Mouse (Mus musculus): ENCODE data around the gene Zfp715.
"Not testable (repeated sequence)": the region's sequence is repeated elsewhere in the genome, so short reads cannot be mapped to it uniquely, and the experiment has no call there.

Zfp715 gene

GRCm38 (mm10) chr7:43313013-43313428 is at the start of gene Zfp715:
Zfp715 (minus strand) TSS chr7:43313294.
- DNase-seq (ENCODE audit: inconsistent ontology term) = peak; percentile 89

- DNase-seq (ENCODE audit: inconsistent ontology term) = no peak
Measured at GRCm38 (mm10) chr7:43362021-43362420, 48.9 kb upstream of the Zfp715 start.

GRCm38 (mm10) chr7:43361442-43361841 is 48.3 kb upstream of the Zfp715 start:
- no peak for DNase-seq (ENCODE audit: inconsistent ontology term)

GRCm38 (mm10) chr7:43358556-43358955 is 45.5 kb upstream of the Zfp715 start:
- no peak for DNase-seq (ENCODE audit: inconsistent ontology term)

GRCm38 (mm10) chr7:43354893-43355835 is 42.1 kb upstream of the Zfp715 start:
- DNase-seq (ENCODE audit: inconsistent ontology term) = peak; percentile 40

GRCm38 (mm10) chr7:43353758-43354157 is 40.7 kb upstream of the Zfp715 start:
- DNase-seq (ENCODE audit: inconsistent ontology term) = no peak

GRCm38 (mm10) chr7:43353118-43353517 is 40.0 kb upstream of the Zfp715 start:
- no peak for DNase-seq (ENCODE audit: inconsistent ontology term)

- no peak for DNase-seq (ENCODE audit: inconsistent ontology term)
Measured at GRCm38 (mm10) chr7:43351154-43351553, 38.1 kb upstream of the Zfp715 start, which contains the start of gene Siglecf. Siglecf (plus strand) TSS chr7:43351341.

GRCm38 (mm10) chr7:43349623-43350022 is 36.5 kb upstream of the Zfp715 start:
- DNase-seq (ENCODE audit: inconsistent ontology term) = not testable (repeated sequence)

- no peak for DNase-seq (ENCODE audit: inconsistent ontology term)
Measured at GRCm38 (mm10) chr7:43346571-43346970, 33.5 kb upstream of the Zfp715 start.

- no peak for DNase-seq (ENCODE audit: inconsistent ontology term)
Measured at GRCm38 (mm10) chr7:43346148-43346547, 33.1 kb upstream of the Zfp715 start.

GRCm38 (mm10) chr7:43344491-43344890 is 31.4 kb upstream of the Zfp715 start:
- DNase-seq (ENCODE audit: inconsistent ontology term) = no peak

GRCm38 (mm10) chr7:43344020-43344419 is 30.9 kb upstream of the Zfp715 start:
- DNase-seq (ENCODE audit: inconsistent ontology term) = no peak

- DNase-seq (ENCODE audit: inconsistent ontology term) = no peak
Measured at GRCm38 (mm10) chr7:43343191-43343590, 30.1 kb upstream of the Zfp715 start.

GRCm38 (mm10) chr7:43340771-43341170 is 27.7 kb upstream of the Zfp715 start:
- no peak for DNase-seq (ENCODE audit: inconsistent ontology term)

- no peak for DNase-seq (ENCODE audit: inconsistent ontology term)
Measured at GRCm38 (mm10) chr7:43333899-43334298, 20.8 kb upstream of the Zfp715 start.

GRCm38 (mm10) chr7:43333203-43333602 is 20.1 kb upstream of the Zfp715 start:
- DNase-seq (ENCODE audit: inconsistent ontology term) = no peak

- no peak for DNase-seq (ENCODE audit: inconsistent ontology term)
Measured at GRCm38 (mm10) chr7:43328101-43328500, 15.0 kb upstream of the Zfp715 start.

GRCm38 (mm10) chr7:43326223-43326780 is 13.2 kb upstream of the Zfp715 start:
- DNase-seq (ENCODE audit: inconsistent ontology term) = no peak

- no peak for DNase-seq (ENCODE audit: inconsistent ontology term)
Measured at GRCm38 (mm10) chr7:43312386-43313012, 595 bp downstream of the Zfp715 start.

- DNase-seq (ENCODE audit: inconsistent ontology term) = no peak
Measured at GRCm38 (mm10) chr7:43311632-43312031, 1.5 kb downstream of the Zfp715 start.

- no peak for DNase-seq (ENCODE audit: inconsistent ontology term)
Measured at GRCm38 (mm10) chr7:43309069-43309468, 4.0 kb downstream of the Zfp715 start.

Measured in Muller cell, postnatal 12 days (primary cell).